Mouse (Mus musculus) olfactory bulb, adult 2 months (tissue): ENCODE measurements around the gene Stab1. TPM values are rescaled to one million over a fixed set of nuclear protein-coding genes. Genes with fewer than 3 reads are reported as not detected.

ENCODE experiments used
- H3K27ac ChIP-seq: fragments of 200-500 bp; 2 replicates; pipeline ENCODE4 v1.5.1; 2012; ENCODE audit warnings: low read depth, low read length; ENCODE audit not compliant: insufficient read depth
- H3K4me1 ChIP-seq: fragments of 200-500 bp; 2 replicates; pipeline ENCODE4 v1.6.1; 2012; ENCODE audit warnings: low read length; ENCODE audit not compliant: control insufficient read depth, insufficient read depth
- H3K4me3 ChIP-seq: fragments of 200-500 bp; 2 replicates; pipeline ENCODE4 v1.5.1; 2012; ENCODE audit warnings: mild to moderate bottlenecking, low read depth, low read length, moderate library complexity; ENCODE audit not compliant: insufficient read depth
- CTCF ChIP-seq: fragments of 200-500 bp; IDR thresholded peaks from 2 replicates; pipeline ENCODE4 v1.5.1; 2012; ENCODE audit warnings: low read depth, mild to moderate bottlenecking, low read length, moderate library complexity; ENCODE audit not compliant: insufficient read depth
- POLR2A ChIP-seq: fragments of 200-500 bp; IDR thresholded peaks from 2 replicates; pipeline ENCODE4 v1.6.1; 2012; ENCODE audit warnings: mild to moderate bottlenecking, low read depth, low read length, moderate library complexity; ENCODE audit not compliant: insufficient read depth
- WGBS: fragments of 180-500 bp; shearing (Covaris S2); methylation state at CpG from one replicate; pipeline ENCODE4 v1.1.7; 2018; 5-methylcytosine and 5-hydroxymethylcytosine counted together
- polyA plus RNA-seq: library from polyadenylated mRNA; stranded (reverse); fragments of >200 nt; gene quantifications from 2 replicates; pipeline ENCODE4 v1.2.4, GENCODE M21; 2012; ENCODE audit warnings: low replicate concordance; ENCODE audit not compliant: missing spikeins, insufficient read depth, insufficient read length

The Stab1 gene
- polyA plus RNA-seq, 1 experiment = not detected

- peaks cover 7% of the 10 kb centered on the region for H3K4me1 ChIP-seq
- no peak overlapping the region for H3K4me3 ChIP-seq
- WGBS = 46% methylated on average over 9 of the region's 9 CpGs
- TF ChIP-seq POLR2A (no peak), CTCF (no peak)
- H3K27ac ChIP-seq = no peak overlapping the region
Measured at GRCm38 (mm10) chr14:31125106-31126075, 43.0 kb downstream of the Stab1 start.

- 77% methylated on average over 2 of the region's 2 CpGs for WGBS
- Histone ChIP-seq H3K27ac (no peak overlapping the region), H3K4me3 (no peak overlapping the region), H3K4me1 (no peaks in the 10 kb centered on the region)
- TF ChIP-seq CTCF (no peak), POLR2A (no peak)
Measured at GRCm38 (mm10) chr14:31115522-31115921, 52.9 kb downstream of the Stab1 start.

DNA sequence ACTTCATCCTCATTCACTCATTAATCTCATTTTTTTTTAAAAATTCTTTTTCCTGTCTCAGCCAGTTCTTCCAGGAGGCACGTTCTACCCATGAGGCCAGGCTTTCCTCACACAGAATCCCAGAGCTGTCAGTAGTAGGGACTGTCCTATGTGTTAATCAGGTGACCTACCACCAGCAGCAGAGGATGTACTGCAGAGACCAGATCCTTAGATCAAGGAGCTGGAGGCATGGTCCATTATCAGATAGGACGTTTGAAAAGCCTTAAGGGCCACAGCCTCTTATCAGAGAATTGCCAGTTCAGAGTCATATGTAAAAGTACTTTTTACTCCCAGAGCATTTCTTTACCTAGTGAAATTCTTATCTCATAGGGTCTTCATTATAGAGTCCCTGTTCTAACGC, 54.4 kb downstream of the Stab1 start:
- Histone ChIP-seq H3K4me1 (no peaks in the 10 kb centered on the region), H3K27ac (no peak overlapping the region), H3K4me3 (no peak overlapping the region)
- no peak for TF ChIP-seq CTCF
- no peak for TF ChIP-seq POLR2A
- 83% methylated on average over 3 of the region's 3 CpGs for WGBS

DNA sequence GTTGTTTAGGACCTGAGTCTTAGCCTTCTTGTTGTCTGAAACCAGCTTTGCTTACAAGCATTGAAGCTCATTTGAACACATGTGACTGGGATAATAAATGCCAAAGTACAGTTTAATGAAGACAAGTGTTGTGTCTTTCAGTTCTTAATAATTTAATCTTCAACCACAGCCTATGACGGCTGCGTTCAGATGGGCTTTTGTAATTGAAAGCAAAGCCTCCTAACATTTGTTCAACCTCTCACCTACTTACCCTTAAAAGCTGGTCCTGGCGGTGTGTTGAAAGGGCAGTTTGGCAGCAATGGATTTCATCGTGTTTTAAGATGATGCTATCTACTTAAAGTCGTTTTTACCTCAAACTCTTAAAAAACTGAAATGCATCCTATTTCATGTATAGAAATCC, 56.3 kb downstream of the Stab1 start:
- no peak overlapping the region for H3K4me3 ChIP-seq
- TF ChIP-seq CTCF (no peak), POLR2A (no peak)
- 82% methylated on average over 5 of the region's 5 CpGs for WGBS
- H3K4me1 ChIP-seq = no peaks in the 10 kb centered on the region
- no peak overlapping the region for H3K27ac ChIP-seq

- Histone ChIP-seq H3K4me1 (no peaks in the 10 kb centered on the region), H3K4me3 (no peak overlapping the region), H3K27ac (no peak overlapping the region)
- WGBS = 71% methylated on average over 3 of the region's 3 CpGs
- no peak for TF ChIP-seq POLR2A
- TF ChIP-seq CTCF = no peak
Measured at GRCm38 (mm10) chr14:31110613-31111012, 57.8 kb downstream of the Stab1 start.

- no peak for TF ChIP-seq CTCF
- no peak for TF ChIP-seq POLR2A
- no peak overlapping the region for H3K27ac ChIP-seq
- 93% methylated on average over 2 of the region's 2 CpGs for WGBS
- H3K4me1 ChIP-seq = no peaks in the 10 kb centered on the region
- H3K4me3 ChIP-seq = no peak overlapping the region
Measured at GRCm38 (mm10) chr14:31105156-31105555, 63.3 kb downstream of the Stab1 start.

DNA sequence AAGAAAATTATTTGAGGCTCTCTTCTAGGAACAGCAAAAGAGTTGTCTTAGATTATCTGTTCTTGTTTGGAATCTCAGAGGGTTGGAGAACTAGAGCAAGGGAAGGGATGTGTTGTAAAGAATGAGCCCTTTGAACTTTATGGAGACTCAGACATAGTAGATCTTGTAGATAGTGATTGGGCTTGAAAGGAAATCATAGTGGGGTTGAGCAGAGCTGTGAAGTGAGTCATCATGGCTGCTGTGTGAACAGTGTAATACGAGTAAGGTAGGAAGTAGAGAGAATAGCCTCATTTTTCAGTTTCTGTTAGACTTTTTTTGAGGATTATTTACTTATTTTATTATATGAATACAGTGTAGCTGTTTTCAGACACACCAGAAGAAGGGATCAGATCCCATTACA, 78.5 kb downstream of the Stab1 start:
- 54% methylated on average over 1 of the region's 1 CpGs for WGBS
- Histone ChIP-seq H3K4me1 (no peaks in the 10 kb centered on the region), H3K4me3 (no peak overlapping the region), H3K27ac (no peak overlapping the region)
- TF ChIP-seq POLR2A (no peak), CTCF (no peak)

Other genes with a start within 250 kb of the Stab1 start
- not detected in 2 replicates for gene Itih3, start 244.9 kb downstream of the Stab1 start, polyA plus RNA-seq
- gene Itih1, start 225.4 kb downstream of the Stab1 start, polyA plus RNA-seq = not detected in 2 replicates
- not detected in 2 replicates for gene Nek4, start 217.3 kb downstream of the Stab1 start, polyA plus RNA-seq
- not detected in 2 replicates for gene Glt8d1, start 167.2 kb downstream of the Stab1 start, polyA plus RNA-seq
- gene Spcs1, start 167.0 kb downstream of the Stab1 start, polyA plus RNA-seq = not detected in 2 replicates
- 82.9 and 393 TPM in 2 replicates for gene Pbrm1, start 149.5 kb downstream of the Stab1 start, polyA plus RNA-seq
- gene Gnl3, start 149.5 kb downstream of the Stab1 start, polyA plus RNA-seq = not detected in 2 replicates
- not detected in 2 replicates for gene Smim4, start 39.7 kb downstream of the Stab1 start, polyA plus RNA-seq
- gene Nt5dc2, start 37.6 kb downstream of the Stab1 start, polyA plus RNA-seq = not detected in 2 replicates
- gene Tnnc1, start 39.7 kb upstream of the Stab1 start, polyA plus RNA-seq = not detected in 2 replicates
- gene Nisch, start 48.3 kb upstream of the Stab1 start, polyA plus RNA-seq = 606 and 1,155 TPM in 2 replicates
- not detected in 2 replicates for gene Sema3g, start 49.2 kb upstream of the Stab1 start, polyA plus RNA-seq
- gene Phf7, start 82.7 kb upstream of the Stab1 start, polyA plus RNA-seq = not detected in 2 replicates
- not detected in 2 replicates for gene Bap1, start 82.8 kb upstream of the Stab1 start, polyA plus RNA-seq
- gene Dnah1, start 155.3 kb upstream of the Stab1 start, polyA plus RNA-seq = not detected in 2 replicates
- gene Capn7, start 168.0 kb upstream of the Stab1 start, polyA plus RNA-seq = not detected in 2 replicates